Mouse (Mus musculus): ENCODE data around the gene Gm9821. TPM values are rescaled to one million over a fixed set of nuclear protein-coding genes. Genes with fewer than 3 reads are reported as not detected.
A peak's percentile ranks its signal among the peaks of the same experiment; 100 is the strongest.

The Gm9821 gene
- polyA plus RNA-seq, 1 experiment from 2014 or later = 0.38 TPM

GRCm38 (mm10) chr2:91980830-91981229, 35.3 kb downstream of the Gm9821 start:
- H3K27ac ChIP-seq = no peak overlapping the region
- H3K4me1 ChIP-seq (replicated peaks) = peaks cover 36% of the 10 kb centered on the region
- no peak overlapping the region for H3K4me3 ChIP-seq (replicated peaks)
- peaks cover 28% of the 10 kb centered on the region for H3K27me3 ChIP-seq
- no peaks in the 10 kb centered on the region for H3K36me3 ChIP-seq
- no peaks in the 10 kb centered on the region for H3K9me3 ChIP-seq
- no peak for ATAC-seq
- H3K4me2 ChIP-seq (replicated peaks) = no peak overlapping the region
- 47% methylated on average over 5 of the region's 5 CpGs for WGBS
- no peak overlapping the region for H3K9ac ChIP-seq (replicated peaks)

GRCm38 (mm10) chr2:91984439-91984838, 38.9 kb downstream of the Gm9821 start:
- Histone ChIP-seq H3K27me3 (peaks cover 21% of the 10 kb centered on the region), H3K4me3 (replicated peaks) (peak overlapping the region; percentile 13; the same call in 1 of the 2 replicates), H3K4me1 (replicated peaks) (peaks cover 16% of the 10 kb centered on the region), H3K4me2 (replicated peaks) (peak overlapping the region; percentile 45), H3K9ac (replicated peaks) (peak overlapping the region; percentile 59), H3K27ac (peak overlapping the region; percentile 19; the same call in 1 of the 2 replicates), H3K9me3 (no peaks in the 10 kb centered on the region), H3K36me3 (no peaks in the 10 kb centered on the region)
- under 1% methylated on average over 10 of the region's 13 CpGs for WGBS
- ATAC-seq = peak; percentile 72

GRCm38 (mm10) chr2:91984906-91985525, 39.5 kb downstream of the Gm9821 start:
- 42% methylated on average over 9 of the region's 9 CpGs for WGBS
- Histone ChIP-seq H3K27me3 (peaks cover 21% of the 10 kb centered on the region), H3K4me1 (replicated peaks) (peaks cover 16% of the 10 kb centered on the region), H3K9me3 (no peaks in the 10 kb centered on the region), H3K4me2 (replicated peaks) (peak overlapping the region; percentile 45), H3K27ac (peak overlapping the region; percentile 30; the same call in 1 of the 2 replicates), H3K36me3 (no peaks in the 10 kb centered on the region), H3K4me3 (replicated peaks) (no peak overlapping the region), H3K9ac (replicated peaks) (no peak overlapping the region)
- ATAC-seq = no peak

- Histone ChIP-seq H3K4me2 (replicated peaks) (no peak overlapping the region), H3K4me3 (replicated peaks) (no peak overlapping the region), H3K9me3 (no peaks in the 10 kb centered on the region), H3K36me3 (no peaks in the 10 kb centered on the region), H3K4me1 (replicated peaks) (peaks cover 12% of the 10 kb centered on the region), H3K27me3 (peaks cover 21% of the 10 kb centered on the region), H3K9ac (replicated peaks) (no peak overlapping the region), H3K27ac (no peak overlapping the region)
- WGBS = 2% methylated on average over 5 of the region's 5 CpGs
- ATAC-seq = no peak
Observed at GRCm38 (mm10) chr2:91986071-91986470, 40.6 kb downstream of the Gm9821 start.

- 0% methylated on average over 3 of the region's 3 CpGs for WGBS
- H3K9me3 ChIP-seq = no peaks in the 10 kb centered on the region
- H3K9ac ChIP-seq (replicated peaks) = no peak overlapping the region
- H3K27ac ChIP-seq = no peak overlapping the region
- no peak overlapping the region for H3K4me2 ChIP-seq (replicated peaks)
- no peak overlapping the region for H3K4me3 ChIP-seq (replicated peaks)
- peaks cover 12% of the 10 kb centered on the region for H3K4me1 ChIP-seq (replicated peaks)
- peaks cover 24% of the 10 kb centered on the region for H3K27me3 ChIP-seq
- 0 out of 2 replicates have a peak, but pooled peaks have one; percentile 31 for ATAC-seq
- no peaks in the 10 kb centered on the region for H3K36me3 ChIP-seq
Observed at GRCm38 (mm10) chr2:91987542-91987941, 42.0 kb downstream of the Gm9821 start.

GRCm38 (mm10) chr2:91989750-91990149, 44.2 kb downstream of the Gm9821 start:
- Histone ChIP-seq H3K36me3 (no peaks in the 10 kb centered on the region), H3K4me1 (replicated peaks) (peaks cover 6% of the 10 kb centered on the region; the same call in 1 of the 2 replicates), H3K27ac (no peak overlapping the region), H3K27me3 (peaks cover 16% of the 10 kb centered on the region), H3K4me3 (replicated peaks) (no peak overlapping the region), H3K4me2 (replicated peaks) (no peak overlapping the region), H3K9ac (replicated peaks) (no peak overlapping the region), H3K9me3 (no peaks in the 10 kb centered on the region)
- ATAC-seq = no peak

GRCm38 (mm10) chr2:91993409-91993808, 47.9 kb downstream of the Gm9821 start:
- no peak overlapping the region for H3K4me2 ChIP-seq (replicated peaks)
- 0 out of 2 replicates have a peak, but pooled peaks cover 3% of the 10 kb centered on the region for H3K4me1 ChIP-seq (replicated peaks)
- ATAC-seq = peak; percentile 34; the same call in 1 of the 2 replicates
- H3K27me3 ChIP-seq = 0 out of 2 replicates have a peak, but pooled peaks cover 8% of the 10 kb centered on the region
- no peak overlapping the region for H3K9ac ChIP-seq (replicated peaks)
- H3K9me3 ChIP-seq = no peaks in the 10 kb centered on the region
- H3K27ac ChIP-seq = no peak overlapping the region
- 50% methylated on average over 3 of the region's 3 CpGs for WGBS
- H3K36me3 ChIP-seq = no peaks in the 10 kb centered on the region
- no peak overlapping the region for H3K4me3 ChIP-seq (replicated peaks)

- 89% methylated on average over 5 of the region's 5 CpGs for WGBS
- Histone ChIP-seq H3K4me3 (replicated peaks) (no peak overlapping the region), H3K36me3 (no peaks in the 10 kb centered on the region), H3K4me1 (replicated peaks) (0 out of 2 replicates have a peak, but pooled peaks cover 3% of the 10 kb centered on the region), H3K9me3 (no peaks in the 10 kb centered on the region), H3K27me3 (0 out of 2 replicates have a peak, but pooled peaks cover 8% of the 10 kb centered on the region), H3K27ac (no peak overlapping the region), H3K4me2 (replicated peaks) (no peak overlapping the region), H3K9ac (replicated peaks) (no peak overlapping the region)
- no peak for ATAC-seq
Observed at GRCm38 (mm10) chr2:91996006-91996405, 50.5 kb downstream of the Gm9821 start.

Small RNAs within 50 kb of the gene (microRNA-seq; reads per million reads assigned to microRNA genes)
- not detected for gene Mir6999

Other genes starting within 250 kb of the Gm9821 start
- 38.0 and 38.6 TPM in 2 replicates for gene Atg13, start 235.1 kb upstream of the Gm9821 start, polyA plus RNA-seq (2015; fragmentation: Nextera tagmentation; extraction: Ambion mirVana)
- 25.0 and 26.2 TPM in 2 replicates for gene Harbi1, start 234.9 kb upstream of the Gm9821 start, polyA plus RNA-seq (2015; fragmentation: Nextera tagmentation; extraction: Ambion mirVana)
- 23.7 and 26.2 TPM in 2 replicates for gene Ambra1, start 215.6 kb upstream of the Gm9821 start, polyA plus RNA-seq (2015; fragmentation: Nextera tagmentation; extraction: Ambion mirVana)
- gene Chrm4, start 18.5 kb upstream of the Gm9821 start, polyA plus RNA-seq (2015; fragmentation: Nextera tagmentation; extraction: Ambion mirVana) = 0.36 and 0.54 TPM in 2 replicates
- 322 and 354 TPM in 2 replicates for gene Mdk, start 13.4 kb upstream of the Gm9821 start, polyA plus RNA-seq (2015; fragmentation: Nextera tagmentation; extraction: Ambion mirVana)
- gene Dgkz, start 30.2 kb downstream of the Gm9821 start, polyA plus RNA-seq (2015; fragmentation: Nextera tagmentation; extraction: Ambion mirVana) = 21.4 and 26.4 TPM in 2 replicates
- gene Creb3l1, start 78.8 kb downstream of the Gm9821 start, polyA plus RNA-seq (2015; fragmentation: Nextera tagmentation; extraction: Ambion mirVana) = 0.98 and 1.2 TPM in 2 replicates
- 44.6 and 48.8 TPM in 2 replicates for gene Phf21a, start 147.4 kb downstream of the Gm9821 start, polyA plus RNA-seq (2015; fragmentation: Nextera tagmentation; extraction: Ambion mirVana)